In genomic region chr14:12303106-12303505, GRCm38 (mm10) we compare ENCODE assay signal across 19 mouse cellular contexts. TPM values are rescaled to one million over a fixed set of nuclear protein-coding genes. Genes with fewer than 3 reads are reported as not detected.
"Had no signal": no experiment of that assay in that cellular context is flagged by ENCODE, and none has a peak within 500 bp of the region (broad histone marks: within the 10 kb centered on the region; RNA-seq: fewer than 3 reads in every experiment).

No protein-coding gene starts in this region.

- ATAC-seq: inflammation-experienced regulatory T-cells, adult 6 months; intestine, postnatal 0 days had no signal

- H3K27ac ChIP-seq: layer of hippocampus, adult 2 months; limb, embryonic 12.5 days; lung, embryonic 15.5 days; macrophage; midbrain, embryonic 12.5 days had no signal

- H3K27me3 ChIP-seq: limb, embryonic 12.5 days; lung, embryonic 15.5 days; megakaryocyte, embryonic 14.5 days; midbrain, embryonic 12.5 days had no signal

- H3K36me3 ChIP-seq: limb, embryonic 12.5 days; lung, embryonic 15.5 days; midbrain, embryonic 12.5 days had no signal

- H3K4me2 ChIP-seq: limb, embryonic 12.5 days; liver, embryonic 11.5 days; lung, embryonic 15.5 days; midbrain, embryonic 12.5 days had no signal

- H3K9me3 ChIP-seq: limb, embryonic 12.5 days; lung, embryonic 15.5 days; megakaryocyte, embryonic 14.5 days; midbrain, embryonic 12.5 days had no signal

- H3K4me1 ChIP-seq: limb, embryonic 12.5 days; lung, embryonic 15.5 days had no signal

- DNase-seq: lung, postnatal 14 days; right cerebral cortex, postnatal 14 days; thymus, postnatal 36 days had no signal

- H3K9ac ChIP-seq: limb, embryonic 12.5 days; lung, embryonic 15.5 days; midbrain, embryonic 12.5 days had no signal

- H3K4me3 ChIP-seq: layer of hippocampus, adult 2 months; limb, embryonic 12.5 days; lung, embryonic 15.5 days; megakaryocyte, embryonic 14.5 days; midbrain, embryonic 12.5 days had no signal

RNA-seq across cellular contexts. Expression of gene Gm49355, which starts 19.3 kb away (rescaled TPM):
- total RNA-seq: layer of hippocampus, postnatal 10 days; left cerebral cortex, postnatal 36 days; midbrain, postnatal 0 days had no signal
- polyA plus RNA-seq: inflammation-experienced regulatory T-cells, adult 6 months had no signal

RNA-seq across cellular contexts. Expression of gene Fezf2, which starts 44.9 kb away (rescaled TPM):
- polyA plus RNA-seq: inflammation-experienced regulatory T-cells, adult 6 months; intestine, postnatal 0 days; liver, embryonic 16.5 days; macrophage; neural tube, embryonic 14.5 days; small intestine, adult 2 months; stomach, embryonic 16.5 days had no signal
